Mouse (Mus musculus) heart, adult 2 months (tissue): ENCODE data around the gene Kmt2c.

ENCODE experiments used
- CTCF ChIP-seq: fragments of 200-600 bp; IDR thresholded peaks from 2 replicates; pipeline ENCODE4 v1.8.1; 2022; ENCODE audit warnings: antibody characterized with exemption, mild to moderate bottlenecking, moderate library complexity
- EP300 ChIP-seq: fragments of 200-500 bp; IDR thresholded peaks from 2 replicates; pipeline ENCODE4 v1.6.1; 2011; ENCODE audit warnings: low read depth, low read length, control low read depth; ENCODE audit not compliant: insufficient read depth
- POLR2A ChIP-seq: fragments of 200-500 bp; IDR thresholded peaks from 2 replicates; pipeline ENCODE4 v1.6.1; 2011; ENCODE audit warnings: mild to moderate bottlenecking, low read depth, low read length, control low read depth; ENCODE audit not compliant: insufficient read depth

GRCm38 (mm10) chr5:25544061-25544460, 45.5 kb upstream of the Kmt2c start:
- TF ChIP-seq POLR2A (no peak), CTCF (no peak), EP300 (no peak)
